Mouse (Mus musculus): ENCODE measurements at regions not wholly inside any gene's neighbourhood (a gene's known extent, or its start where the extent isn't known, plus 50 kb on each side); places are given as distances from the start of the nearest gene placed in this dataset.
A peak's percentile ranks its signal among the peaks of the same experiment; 100 is the strongest.

DNA sequence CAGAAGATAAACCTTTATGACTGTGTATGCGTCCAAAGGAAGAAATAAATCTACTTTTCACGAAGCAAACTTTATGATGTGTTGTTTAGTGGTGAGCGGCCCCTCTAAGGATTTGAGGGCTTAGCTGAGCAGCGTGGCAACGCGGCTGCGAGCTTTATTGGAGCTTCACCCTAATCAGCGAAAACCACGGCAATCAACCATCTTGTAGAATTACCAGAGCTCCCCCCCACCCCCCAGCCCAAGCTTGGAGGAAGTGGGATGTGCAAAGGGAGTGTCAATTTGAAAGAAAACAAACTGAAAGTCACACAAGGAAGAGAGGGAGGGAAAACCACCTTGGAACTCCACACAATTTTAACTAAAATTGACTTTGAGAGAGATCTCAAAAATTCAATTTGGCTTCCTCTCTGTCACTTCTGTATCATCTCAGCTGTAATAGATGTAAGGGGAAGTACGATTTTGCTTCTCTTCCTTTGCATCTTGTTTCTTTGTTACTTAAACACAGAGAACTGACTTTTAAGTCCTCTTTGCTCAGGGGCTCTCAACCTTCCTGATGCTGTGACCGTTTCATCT, 229.1 kb upstream of the Satb1 start:
- no peak for DNase-seq (ENCODE audit: low spot score in 2 of 2)

DNA sequence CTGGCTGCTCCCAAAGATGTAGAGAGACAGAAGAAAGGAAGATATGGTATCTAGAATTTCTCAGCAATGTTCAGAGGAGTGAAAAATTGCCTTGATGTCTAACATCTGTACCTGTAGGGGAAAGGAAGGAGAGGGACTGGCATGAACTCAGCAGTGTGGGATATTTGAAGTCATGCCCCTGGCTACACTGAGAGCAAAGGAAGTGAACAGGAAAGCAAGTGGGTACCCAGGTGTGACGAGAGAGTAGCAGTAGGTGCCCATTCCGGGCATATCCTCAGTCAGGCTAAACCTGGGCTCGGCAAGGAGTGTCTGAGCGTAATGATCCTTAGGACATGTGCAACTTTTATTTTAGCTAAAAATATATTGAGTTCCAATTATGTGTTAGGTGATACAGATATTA, 203.4 kb upstream of the Satb1 start:
- no peak for DNase-seq (ENCODE audit: low spot score in 2 of 2)

GRCm38 (mm10) chr17:52031079-52031478, 198.0 kb upstream of the Satb1 start:
- no peak for DNase-seq (ENCODE audit: low spot score in 2 of 2)

DNA sequence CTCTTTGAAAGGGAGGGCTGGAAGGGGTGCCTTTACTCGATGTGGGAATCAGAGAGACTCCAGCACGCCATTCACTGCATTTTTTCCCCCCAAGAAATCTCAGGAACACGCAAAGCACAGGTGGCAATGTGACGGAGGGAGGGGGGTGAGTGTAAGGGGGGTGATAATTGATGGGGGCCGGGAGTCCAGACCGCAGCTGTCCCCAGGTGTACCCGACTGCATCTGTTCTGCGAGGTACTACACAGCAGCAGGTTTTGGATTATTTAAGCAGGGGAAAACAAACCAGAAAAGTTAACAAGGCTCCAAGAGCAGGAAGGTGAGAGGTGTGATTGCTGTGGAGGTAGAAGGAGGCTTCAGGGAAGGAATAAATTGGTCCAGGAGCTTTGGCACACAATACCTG, 153.8 kb upstream of the Satb1 start:
- no peak for DNase-seq (ENCODE audit: low spot score in 2 of 2)

GRCm38 (mm10) chr17:51986212-51986611, 153.1 kb upstream of the Satb1 start:
- DNase-seq (ENCODE audit: low spot score in 2 of 2): no peak

DNA sequence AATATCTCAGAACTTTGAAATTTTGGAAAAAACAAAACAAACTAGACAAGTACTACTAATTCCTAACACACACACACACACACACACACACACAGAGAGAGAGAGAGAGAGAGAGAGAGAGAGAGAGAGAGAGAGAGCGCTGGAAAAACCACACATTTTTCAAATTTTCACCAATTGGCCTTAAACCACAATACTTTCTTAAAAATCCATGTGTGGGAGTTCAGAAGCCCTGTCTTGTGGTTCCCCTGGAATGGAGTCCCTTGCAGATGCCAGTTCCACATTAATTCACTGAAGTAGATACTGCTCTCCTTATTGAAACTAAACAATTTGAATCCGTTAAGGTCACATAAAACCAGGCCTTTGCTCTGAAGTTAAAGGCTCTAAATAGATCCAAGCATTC, 146.0 kb upstream of the Satb1 start:
- DNase-seq (ENCODE audit: low spot score in 2 of 2): no peak

DNA sequence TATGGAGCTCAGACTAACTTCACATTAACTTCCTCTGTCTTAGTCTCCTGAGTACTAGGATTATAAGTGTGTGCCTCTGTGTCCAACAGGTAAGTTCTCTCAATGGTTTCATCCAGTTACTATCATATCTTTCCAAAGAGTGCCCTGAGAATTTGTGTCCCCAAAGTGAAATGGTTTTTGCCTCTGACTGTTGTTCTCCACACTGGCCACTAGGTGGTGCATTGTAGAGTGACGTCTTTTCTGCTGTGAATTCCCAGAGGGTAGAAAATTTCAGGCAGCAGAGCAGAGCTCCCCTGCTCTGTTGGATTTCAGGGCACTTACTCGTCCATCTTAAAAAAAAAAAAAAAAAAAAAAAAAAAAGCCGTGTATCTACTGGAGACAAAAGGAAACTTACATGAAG, 138.4 kb upstream of the Satb1 start:
- no peak for DNase-seq (ENCODE audit: low spot score in 2 of 2)

- no peak for DNase-seq (ENCODE audit: low spot score in 2 of 2)
Observed at GRCm38 (mm10) chr17:51966573-51967284, 133.6 kb upstream of the Satb1 start.

GRCm38 (mm10) chr17:51962529-51963110, 129.5 kb upstream of the Satb1 start:
- no peak for DNase-seq (ENCODE audit: low spot score in 2 of 2)

- DNase-seq (ENCODE audit: low spot score in 2 of 2): peak in 1 of 2 experiments; percentile 12
Observed at GRCm38 (mm10) chr17:51961337-51961736, 128.2 kb upstream of the Satb1 start.

GRCm38 (mm10) chr17:51956275-51956674, 123.2 kb upstream of the Satb1 start:
- no peak for DNase-seq (ENCODE audit: low spot score in 2 of 2)

GRCm38 (mm10) chr17:51937707-51938106, 104.6 kb upstream of the Satb1 start:
- no peak for DNase-seq (ENCODE audit: low spot score in 2 of 2)

GRCm38 (mm10) chr17:51936071-51936470, 103.0 kb upstream of the Satb1 start:
- DNase-seq (ENCODE audit: low spot score in 2 of 2): no peak

DNA sequence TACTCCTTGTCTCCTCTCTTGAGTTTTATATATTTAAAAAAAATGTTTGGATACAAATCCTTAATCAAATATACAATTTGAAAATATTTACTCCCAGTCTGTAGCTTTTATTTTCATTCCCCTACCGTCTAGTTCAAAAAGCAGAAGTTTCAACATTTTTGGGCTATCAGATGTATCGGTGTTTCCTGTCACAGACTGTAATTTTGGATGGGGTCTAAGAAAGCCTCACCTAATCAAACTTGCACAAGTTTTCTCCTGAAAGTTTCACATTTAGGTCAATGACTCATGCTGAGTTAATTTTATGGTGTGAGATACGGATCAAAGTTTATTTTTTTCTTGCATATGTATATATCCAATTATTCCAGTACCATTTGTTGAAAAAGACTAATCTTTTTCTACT, 93.3 kb upstream of the Satb1 start:
- no peak for DNase-seq (ENCODE audit: low spot score in 2 of 2)

GRCm38 (mm10) chr17:51907031-51907430, 73.9 kb upstream of the Satb1 start:
- no peak for DNase-seq (ENCODE audit: low spot score in 2 of 2)

- DNase-seq (ENCODE audit: low spot score in 2 of 2): no peak
Observed at GRCm38 (mm10) chr17:51906418-51906817, 73.3 kb upstream of the Satb1 start.

- no peak for DNase-seq (ENCODE audit: low spot score in 2 of 2)
Observed at GRCm38 (mm10) chr17:51903885-51904284, 70.8 kb upstream of the Satb1 start.

DNA sequence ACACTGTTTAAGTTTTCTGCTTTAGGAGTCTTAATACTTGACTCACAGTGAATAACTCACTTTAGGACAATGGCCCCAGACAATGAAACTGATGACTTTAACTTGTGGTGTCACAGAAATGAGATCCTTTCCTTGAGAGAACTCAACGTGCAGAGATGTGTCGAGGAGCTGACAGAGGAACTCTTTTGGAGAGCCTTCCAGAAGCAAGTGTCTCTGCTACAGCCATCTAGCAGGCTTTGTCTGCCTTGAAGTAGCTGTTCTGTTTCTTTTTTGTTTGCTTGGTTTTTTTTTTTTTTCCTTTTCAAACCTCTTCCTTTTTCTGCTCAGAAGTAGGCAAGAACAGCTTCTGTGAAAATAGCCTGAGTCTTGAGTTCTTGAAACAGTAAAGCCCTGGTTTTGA, 66.3 kb upstream of the Satb1 start:
- no peak for DNase-seq (ENCODE audit: low spot score in 2 of 2)

DNA sequence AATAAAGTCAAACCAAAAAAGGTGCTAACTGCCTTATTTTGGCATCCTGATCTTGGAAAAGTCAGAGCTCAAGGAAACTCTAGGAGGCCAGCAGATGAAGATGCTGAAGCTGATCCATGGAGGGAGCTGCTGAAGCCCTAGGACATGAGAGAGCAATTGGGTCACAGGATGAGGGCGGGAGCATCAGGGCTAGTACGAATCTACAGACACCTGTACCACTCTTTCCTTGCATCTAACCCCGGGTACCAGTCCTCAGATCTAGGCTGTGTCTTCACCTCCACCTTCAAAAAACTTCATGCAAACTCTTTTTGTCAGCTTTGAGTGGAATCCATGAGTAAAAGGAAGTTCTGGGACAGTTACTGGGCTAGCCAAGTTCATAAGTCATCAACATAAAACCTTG, 63.1 kb upstream of the Satb1 start:
- no peak for DNase-seq (ENCODE audit: low spot score in 2 of 2)

DNA sequence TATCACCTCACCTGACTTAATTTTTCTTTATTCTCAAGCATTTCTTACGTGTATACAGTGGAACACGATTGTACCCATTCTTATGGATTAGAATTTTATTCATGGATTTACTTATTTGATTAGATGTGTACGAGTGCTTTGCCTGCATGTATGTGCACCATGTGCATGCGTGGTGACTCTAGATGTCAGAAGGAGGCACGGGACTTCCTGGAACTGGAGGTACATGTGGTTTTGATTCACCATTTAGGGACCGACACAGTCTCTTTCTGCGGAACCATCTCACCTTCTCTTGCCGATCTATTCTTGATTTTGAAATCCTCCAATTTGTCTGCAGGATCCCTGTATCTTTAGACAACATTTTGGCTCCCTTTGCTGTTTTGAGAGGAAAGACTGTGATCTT, 61.2 kb upstream of the Satb1 start:
- no peak for DNase-seq (ENCODE audit: low spot score in 2 of 2)

DNA sequence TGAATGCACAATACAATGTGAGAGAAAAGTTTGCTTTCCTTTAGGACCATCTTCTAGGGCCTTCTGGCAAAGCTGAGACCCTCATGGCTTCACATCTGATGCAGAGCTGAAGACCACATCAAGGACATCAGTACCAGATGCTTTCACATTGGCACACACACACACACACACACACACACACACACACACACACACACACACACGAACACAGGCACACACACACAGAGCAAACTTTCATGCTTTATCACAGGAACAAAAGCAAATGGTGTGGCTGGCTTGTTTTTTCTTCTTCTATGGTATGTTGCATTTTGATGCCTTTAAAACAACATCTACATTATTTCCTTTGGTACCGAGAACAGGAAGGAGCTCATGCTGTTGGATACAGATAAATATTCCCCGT, 59.8 kb upstream of the Satb1 start:
- no peak for DNase-seq (ENCODE audit: low spot score in 2 of 2)

GRCm38 (mm10) chr17:51892159-51892558, 59.1 kb upstream of the Satb1 start:
- DNase-seq (ENCODE audit: low spot score in 2 of 2): no peak

All from left cerebral cortex, adult 8-10 months (tissue).